Mouse (Mus musculus): ENCODE data around the gene Mki67. TPM values are rescaled to one million over a fixed set of nuclear protein-coding genes. Genes with fewer than 3 reads are reported as not detected.

Mki67 gene
- polyA plus RNA-seq, 1 experiment from 2014 or later = 67.1 TPM

DNA sequence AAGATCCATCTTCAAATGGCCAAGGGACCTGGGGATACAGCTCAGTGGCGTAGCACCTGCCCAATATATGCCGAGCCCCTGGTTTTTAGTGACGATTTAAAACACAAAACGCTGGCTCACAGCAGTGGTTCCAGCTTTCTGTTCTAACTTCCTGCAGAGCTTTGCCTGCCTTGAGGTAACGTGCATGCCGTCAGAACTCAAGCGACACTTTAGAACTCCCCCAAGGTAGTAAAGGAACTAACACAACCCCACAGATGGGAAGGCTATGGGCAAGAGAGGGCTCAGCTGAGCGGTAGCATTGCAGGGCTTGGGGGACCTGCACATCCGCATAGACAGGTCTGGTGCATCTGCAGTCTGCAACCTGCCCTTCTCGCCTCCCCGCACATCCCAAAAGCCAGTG lies 63.4 kb downstream of the Mki67 start:
- Histone ChIP-seq H3K27me3 (ENCODE audit: control insufficient read depth, insufficient read depth, low read length) (no peaks in the 10 kb centered on the region), H3K4me2 (replicated peaks; ENCODE audit: low read depth, low read length) (no peak overlapping the region), H3K9ac (ENCODE audit: low read depth, low read length) (no peak overlapping the region), H3K27ac (ENCODE audit: low read depth, low read length) (no peak overlapping the region), H3K4me1 (ENCODE audit: control insufficient read depth, insufficient read depth, low read length) (no peaks in the 10 kb centered on the region), H3K9me3 (ENCODE audit: control insufficient read depth, low read length) (no peaks in the 10 kb centered on the region), H3K36me3 (ENCODE audit: control insufficient read depth, insufficient read depth, low read length) (no peaks in the 10 kb centered on the region), H3K4me3 (ENCODE audit: low read length) (no peak overlapping the region)
- WGBS = 70% methylated on average over 11 of the region's 11 CpGs
- ATAC-seq (ENCODE audit: low FRiP score, low TSS enrichment) = no peak

DNA sequence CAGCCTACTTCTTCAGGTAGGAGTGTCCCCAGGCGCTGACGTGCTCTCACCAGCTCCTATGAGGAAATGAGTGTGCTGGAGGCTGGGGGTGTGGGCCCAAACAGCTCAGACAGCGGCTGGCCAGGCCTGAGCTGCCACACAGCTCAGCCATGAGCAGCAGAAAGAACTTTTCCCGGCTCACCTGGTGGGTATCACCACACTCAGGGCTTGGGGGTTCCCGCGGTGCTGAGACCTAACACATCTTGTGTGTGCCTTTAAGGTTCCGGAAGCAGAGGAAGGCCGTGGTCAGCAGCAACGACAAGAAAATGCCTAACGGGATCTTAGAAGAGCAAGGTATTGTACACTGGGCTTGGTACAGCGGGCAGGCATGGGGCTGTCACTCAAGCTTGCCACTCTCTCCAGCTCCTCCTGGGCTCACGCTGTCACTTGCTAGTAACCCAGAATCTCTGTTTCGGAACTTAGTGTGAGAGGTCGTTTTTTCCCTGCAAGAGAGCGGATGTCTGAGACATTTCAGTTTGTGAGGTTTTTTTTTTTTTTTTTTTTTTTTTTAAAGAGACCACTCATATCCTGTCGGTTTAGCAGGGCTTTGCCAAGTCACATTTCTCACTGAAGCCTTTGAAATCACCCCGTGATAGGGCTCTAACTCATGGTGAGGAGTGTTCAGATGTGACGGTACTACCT lies 64.2 kb downstream of the Mki67 start:
- H3K9ac ChIP-seq (ENCODE audit: low read depth, low read length) = no peak overlapping the region
- no peak overlapping the region for H3K4me3 ChIP-seq (ENCODE audit: low read length)
- H3K27me3 ChIP-seq (ENCODE audit: control insufficient read depth, insufficient read depth, low read length) = no peaks in the 10 kb centered on the region
- H3K4me2 ChIP-seq (replicated peaks; ENCODE audit: low read depth, low read length) = no peak overlapping the region; the same call in 1 of the 2 replicates
- H3K36me3 ChIP-seq (ENCODE audit: control insufficient read depth, insufficient read depth, low read length) = no peaks in the 10 kb centered on the region
- no peak overlapping the region for H3K27ac ChIP-seq (ENCODE audit: low read depth, low read length)
- ATAC-seq (ENCODE audit: low FRiP score, low TSS enrichment) = no peak
- H3K4me1 ChIP-seq (ENCODE audit: control insufficient read depth, insufficient read depth, low read length) = no peaks in the 10 kb centered on the region
- no peaks in the 10 kb centered on the region for H3K9me3 ChIP-seq (ENCODE audit: control insufficient read depth, low read length)
- 58% methylated on average over 18 of the region's 18 CpGs for WGBS

DNA sequence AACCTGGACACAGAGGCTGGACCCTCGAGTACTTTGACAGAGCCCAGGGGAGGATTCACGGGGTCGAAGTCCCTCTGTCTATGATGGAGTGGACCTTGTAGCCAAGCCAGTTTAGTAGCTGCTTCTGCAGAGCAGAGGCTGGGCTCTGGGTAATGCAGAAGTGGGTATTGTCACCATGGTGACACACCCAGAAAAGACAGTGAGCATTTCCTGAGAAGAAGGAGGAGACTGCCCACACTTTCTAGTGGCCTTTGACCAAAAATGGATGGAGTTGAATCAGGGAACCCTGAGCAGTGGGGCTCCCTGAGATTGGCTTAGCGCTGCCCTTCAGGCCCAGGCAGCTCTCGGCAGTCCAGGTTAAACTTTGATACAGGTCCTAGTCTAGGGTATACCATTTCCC lies 66.1 kb downstream of the Mki67 start:
- no peak for ATAC-seq (ENCODE audit: low FRiP score, low TSS enrichment)
- Histone ChIP-seq H3K4me1 (ENCODE audit: control insufficient read depth, insufficient read depth, low read length) (no peaks in the 10 kb centered on the region), H3K4me3 (ENCODE audit: low read length) (no peak overlapping the region), H3K4me2 (replicated peaks; ENCODE audit: low read depth, low read length) (no peak overlapping the region), H3K27me3 (ENCODE audit: control insufficient read depth, insufficient read depth, low read length) (no peaks in the 10 kb centered on the region), H3K36me3 (ENCODE audit: control insufficient read depth, insufficient read depth, low read length) (no peaks in the 10 kb centered on the region), H3K9ac (ENCODE audit: low read depth, low read length) (no peak overlapping the region), H3K27ac (ENCODE audit: low read depth, low read length) (no peak overlapping the region), H3K9me3 (ENCODE audit: control insufficient read depth, low read length) (no peaks in the 10 kb centered on the region)
- WGBS = 82% methylated on average over 5 of the region's 5 CpGs

DNA sequence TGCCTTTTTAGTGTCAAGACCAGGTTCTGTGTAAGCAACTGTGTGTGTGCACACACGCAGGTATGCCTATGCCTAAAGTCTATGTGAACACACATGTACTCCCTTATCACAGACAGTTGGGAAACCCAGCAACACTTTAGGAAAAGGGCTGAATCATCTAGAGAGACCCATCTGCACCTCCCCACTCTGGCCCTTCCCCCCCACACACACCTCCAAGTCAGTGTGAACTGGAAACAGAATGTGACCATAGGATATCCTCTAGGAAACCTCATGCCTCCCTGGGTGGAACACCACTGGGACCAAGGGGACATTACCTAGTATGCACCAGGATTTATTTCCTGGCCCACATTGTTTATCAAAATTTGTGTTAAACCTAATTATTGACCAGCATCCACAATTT lies 66.9 kb downstream of the Mki67 start:
- no peak overlapping the region for H3K4me2 ChIP-seq (replicated peaks; ENCODE audit: low read depth, low read length)
- H3K9ac ChIP-seq (ENCODE audit: low read depth, low read length) = no peak overlapping the region
- WGBS = 96% methylated on average over 1 of the region's 1 CpGs
- H3K27ac ChIP-seq (ENCODE audit: low read depth, low read length) = no peak overlapping the region
- H3K27me3 ChIP-seq (ENCODE audit: control insufficient read depth, insufficient read depth, low read length) = no peaks in the 10 kb centered on the region
- H3K36me3 ChIP-seq (ENCODE audit: control insufficient read depth, insufficient read depth, low read length) = no peaks in the 10 kb centered on the region
- ATAC-seq (ENCODE audit: low FRiP score, low TSS enrichment) = no peak
- H3K4me3 ChIP-seq (ENCODE audit: low read length) = no peak overlapping the region
- H3K4me1 ChIP-seq (ENCODE audit: control insufficient read depth, insufficient read depth, low read length) = no peaks in the 10 kb centered on the region
- H3K9me3 ChIP-seq (ENCODE audit: control insufficient read depth, low read length) = no peaks in the 10 kb centered on the region

DNA sequence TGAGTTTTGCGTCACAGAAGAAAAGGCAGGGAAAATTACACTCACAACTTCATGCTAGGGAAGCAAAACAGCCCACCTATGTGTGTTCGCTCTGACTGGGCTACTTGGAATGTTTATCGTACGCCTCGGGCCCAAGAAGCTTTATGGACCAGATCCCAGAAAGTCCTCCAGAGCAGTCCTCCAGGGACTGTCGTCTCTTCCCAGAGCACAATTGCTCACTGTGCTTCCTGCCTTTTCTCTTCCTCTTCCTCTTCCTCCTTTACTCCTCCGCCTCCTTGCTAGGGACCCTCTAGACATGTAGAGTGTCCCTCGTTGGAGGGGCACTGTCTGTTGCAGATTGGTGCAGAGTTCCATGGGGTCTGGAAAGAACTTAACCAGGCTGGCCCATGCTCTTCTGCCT lies 67.3 kb downstream of the Mki67 start:
- H3K4me3 ChIP-seq (ENCODE audit: low read length) = no peak overlapping the region
- no peak overlapping the region for H3K9ac ChIP-seq (ENCODE audit: low read depth, low read length)
- H3K4me2 ChIP-seq (replicated peaks; ENCODE audit: low read depth, low read length) = no peak overlapping the region
- ATAC-seq (ENCODE audit: low FRiP score, low TSS enrichment) = no peak
- 83% methylated on average over 8 of the region's 8 CpGs for WGBS
- H3K9me3 ChIP-seq (ENCODE audit: control insufficient read depth, low read length) = no peaks in the 10 kb centered on the region
- H3K27ac ChIP-seq (ENCODE audit: low read depth, low read length) = no peak overlapping the region
- H3K4me1 ChIP-seq (ENCODE audit: control insufficient read depth, insufficient read depth, low read length) = no peaks in the 10 kb centered on the region
- no peaks in the 10 kb centered on the region for H3K36me3 ChIP-seq (ENCODE audit: control insufficient read depth, insufficient read depth, low read length)
- no peaks in the 10 kb centered on the region for H3K27me3 ChIP-seq (ENCODE audit: control insufficient read depth, insufficient read depth, low read length)

DNA sequence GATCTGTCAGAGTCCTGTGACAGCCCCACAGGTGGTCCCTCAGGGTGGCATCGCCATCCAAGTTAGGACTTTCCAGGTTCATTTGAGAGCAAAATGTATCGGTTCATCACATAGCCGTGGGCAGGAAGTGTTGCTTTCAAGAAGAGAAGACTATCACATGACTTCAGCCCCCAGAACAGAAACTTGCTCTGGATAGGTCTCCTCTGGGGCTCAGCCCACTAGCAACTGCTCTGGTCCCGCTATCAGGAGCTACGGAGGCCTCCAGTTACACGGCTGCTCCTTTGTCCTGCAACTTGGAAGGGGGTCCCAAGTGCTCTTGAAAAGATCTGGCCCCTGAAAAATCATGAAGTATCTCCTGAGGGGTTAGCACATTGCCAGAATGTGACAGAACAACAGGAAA lies 69.2 kb downstream of the Mki67 start:
- no peaks in the 10 kb centered on the region for H3K36me3 ChIP-seq (ENCODE audit: control insufficient read depth, insufficient read depth, low read length)
- H3K4me3 ChIP-seq (ENCODE audit: low read length) = no peak overlapping the region
- no peaks in the 10 kb centered on the region for H3K4me1 ChIP-seq (ENCODE audit: control insufficient read depth, insufficient read depth, low read length)
- H3K9ac ChIP-seq (ENCODE audit: low read depth, low read length) = no peak overlapping the region
- no peaks in the 10 kb centered on the region for H3K9me3 ChIP-seq (ENCODE audit: control insufficient read depth, low read length)
- no peak overlapping the region for H3K27ac ChIP-seq (ENCODE audit: low read depth, low read length)
- 89% methylated on average over 6 of the region's 6 CpGs for WGBS
- no peak for ATAC-seq (ENCODE audit: low FRiP score, low TSS enrichment)
- no peak overlapping the region for H3K4me2 ChIP-seq (replicated peaks; ENCODE audit: low read depth, low read length)
- no peaks in the 10 kb centered on the region for H3K27me3 ChIP-seq (ENCODE audit: control insufficient read depth, insufficient read depth, low read length)

DNA sequence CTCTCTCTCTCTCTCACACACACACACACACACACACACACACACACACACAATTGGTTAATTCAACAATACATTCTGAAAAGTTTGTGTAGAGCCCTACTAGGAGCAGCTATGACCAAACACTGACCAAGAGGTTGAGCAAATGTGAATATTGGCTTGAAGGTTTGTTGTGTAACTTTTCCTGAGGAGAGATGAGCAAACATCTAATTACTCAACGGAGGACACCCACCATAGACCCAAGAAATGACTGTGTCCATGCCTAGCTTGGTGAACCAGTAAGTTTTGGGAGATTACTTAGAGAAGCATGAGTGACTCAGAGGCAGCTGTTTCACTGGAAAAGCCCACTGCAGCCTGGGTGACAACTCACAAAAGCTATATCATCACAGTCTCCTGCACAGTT lies 71.7 kb downstream of the Mki67 start:
- ATAC-seq (ENCODE audit: low FRiP score, low TSS enrichment) = no peak
- Histone ChIP-seq H3K27ac (ENCODE audit: low read depth, low read length) (no peak overlapping the region), H3K27me3 (ENCODE audit: control insufficient read depth, insufficient read depth, low read length) (no peaks in the 10 kb centered on the region), H3K4me1 (ENCODE audit: control insufficient read depth, insufficient read depth, low read length) (no peaks in the 10 kb centered on the region), H3K36me3 (ENCODE audit: control insufficient read depth, insufficient read depth, low read length) (no peaks in the 10 kb centered on the region), H3K4me2 (replicated peaks; ENCODE audit: low read depth, low read length) (no peak overlapping the region), H3K9ac (ENCODE audit: low read depth, low read length) (no peak overlapping the region), H3K9me3 (ENCODE audit: control insufficient read depth, low read length) (no peaks in the 10 kb centered on the region), H3K4me3 (ENCODE audit: low read length) (no peak overlapping the region)
- 86% methylated on average over 1 of the region's 1 CpGs for WGBS

DNA sequence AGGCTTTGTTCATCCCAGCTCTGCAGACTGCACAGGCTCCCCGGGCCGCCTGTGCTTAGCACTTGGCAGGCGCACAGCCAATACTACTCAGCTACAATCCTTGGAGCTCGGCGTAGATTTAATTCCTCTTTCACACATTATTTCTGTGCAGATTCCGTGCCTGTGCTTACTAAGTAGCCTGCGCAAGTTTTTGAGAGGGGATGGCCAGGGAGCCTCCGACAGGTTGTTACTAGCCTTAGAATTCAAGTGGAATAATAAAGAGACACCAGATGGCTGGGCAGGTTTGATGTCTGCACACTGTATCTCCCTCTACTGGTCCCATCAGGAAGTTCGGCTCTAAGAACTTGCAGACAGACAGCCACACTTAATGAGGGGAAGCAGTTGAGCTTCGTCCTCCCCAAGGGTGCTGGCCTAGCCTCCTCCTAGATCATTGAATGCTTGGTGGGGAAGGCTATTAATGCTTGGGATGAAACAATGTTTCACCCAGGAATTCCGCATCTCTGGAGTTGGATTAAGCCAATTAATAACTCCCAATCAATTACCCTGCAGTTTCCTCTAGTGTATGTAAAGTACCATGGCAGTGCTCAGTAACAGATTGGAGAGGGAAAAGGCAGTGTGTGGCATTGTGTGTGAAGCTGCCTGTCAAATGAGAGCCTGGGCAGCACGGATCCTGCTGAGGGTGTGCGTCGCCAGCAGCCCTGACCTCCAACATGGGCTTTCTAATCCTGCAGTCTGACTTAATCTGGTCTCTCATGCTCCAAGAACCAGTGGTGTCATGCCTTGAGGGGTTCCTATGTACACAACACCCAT lies 74.3 kb downstream of the Mki67 start:
- Histone ChIP-seq H3K27ac (ENCODE audit: low read depth, low read length) (no peak overlapping the region), H3K36me3 (ENCODE audit: control insufficient read depth, insufficient read depth, low read length) (no peaks in the 10 kb centered on the region), H3K4me3 (ENCODE audit: low read length) (no peak overlapping the region), H3K27me3 (ENCODE audit: control insufficient read depth, insufficient read depth, low read length) (no peaks in the 10 kb centered on the region), H3K4me2 (replicated peaks; ENCODE audit: low read depth, low read length) (no peak overlapping the region), H3K9me3 (ENCODE audit: control insufficient read depth, low read length) (no peaks in the 10 kb centered on the region), H3K9ac (ENCODE audit: low read depth, low read length) (no peak overlapping the region), H3K4me1 (ENCODE audit: control insufficient read depth, insufficient read depth, low read length) (no peaks in the 10 kb centered on the region)
- 61% methylated on average over 14 of the region's 14 CpGs for WGBS
- no peak for ATAC-seq (ENCODE audit: low FRiP score, low TSS enrichment)
